Mouse (Mus musculus) liver, embryonic 11.5 days (tissue): ENCODE measurements at regions not wholly inside any gene's neighbourhood (a gene's known extent, or its start where the extent isn't known, plus 50 kb on each side); places are given as distances from the start of the nearest gene placed in this dataset.

Experiments
- ATAC-seq: fragments of 200-750 bp; cut with Nextera tagmentation; replicated peaks from 2 replicates; pipeline ENCODE4 v1.8.0; 2017; ENCODE audit warnings: moderate number of reproducible peaks, mild to moderate bottlenecking, moderate TSS enrichment, moderate library complexity; ENCODE audit not compliant: low FRiP score
- DNase-seq: peaks from one replicate; pipeline ENCODE4 v3.0.0-alpha.2; 2017; ENCODE audit warnings: low spot score
- H3K27ac ChIP-seq: fragments of 300-500 bp; sonication (generic); 2 replicates; pipeline ENCODE4 v1.5.1; 2014; ENCODE audit warnings: mild to moderate bottlenecking, low read depth, low read length, control low read depth
- H3K27me3 ChIP-seq: fragments of 300-500 bp; sonication (generic); replicated peaks from 2 replicates; pipeline ENCODE4 v1.6.1; 2014; ENCODE audit warnings: low read length, mixed read lengths; ENCODE audit not compliant: control insufficient read depth, insufficient read depth
- H3K36me3 ChIP-seq: fragments of 300-500 bp; sonication (generic); 2 replicates; pipeline ENCODE4 v1.6.1; 2014; ENCODE audit warnings: mild to moderate bottlenecking, low read length, moderate library complexity, mixed read lengths; ENCODE audit not compliant: control insufficient read depth, insufficient read depth
- H3K4me1 ChIP-seq: fragments of 300-500 bp; sonication (generic); replicated peaks from 2 replicates; pipeline ENCODE4 v1.6.1; 2014; ENCODE audit warnings: low read length, mixed read lengths; ENCODE audit not compliant: control insufficient read depth, insufficient read depth
- H3K4me2 ChIP-seq: fragments of 300-500 bp; sonication (generic); 2 replicates; pipeline ENCODE4 v1.6.1; 2014; ENCODE audit warnings: mild to moderate bottlenecking, control low read depth, moderate library complexity
- H3K4me3 ChIP-seq: fragments of 300-500 bp; sonication (generic); 2 replicates; pipeline ENCODE4 v1.5.1; 2014; ENCODE audit warnings: low read depth, low read length, control low read depth
- H3K9ac ChIP-seq: fragments of 300-500 bp; sonication (generic); 2 replicates; pipeline ENCODE4 v1.6.1; 2014; ENCODE audit warnings: low read depth, low read length, control low read depth
- H3K9me3 ChIP-seq: fragments of 300-500 bp; sonication (generic); 2 replicates; pipeline ENCODE4 v1.6.1; 2016; ENCODE audit warnings: low read length, inconsistent platforms, mixed read lengths; ENCODE audit not compliant: control insufficient read depth
- WGBS: fragments of 180-500 bp; shearing (Covaris S2); extraction: QIAGEN DNeasy Blood & Tissue Kit; methylation state at CpG from one replicate; pipeline ENCODE4 v1.1.7; 2014; 5-methylcytosine and 5-hydroxymethylcytosine counted together

GRCm38 (mm10) chr1:71910125-71910524 is 257.1 kb upstream of the Fn1 start:
- no peak overlapping the region for H3K4me2 ChIP-seq
- DNase-seq, result no peak

GRCm38 (mm10) chr1:71909508-71910124 is 256.6 kb upstream of the Fn1 start:
- WGBS, result 77% methylated on average over 11 of the region's 11 CpGs
- no peak for DNase-seq
- H3K36me3 ChIP-seq, result no peaks in the 10 kb centered on the region
- H3K4me2 ChIP-seq, result no peak overlapping the region
- H3K27ac ChIP-seq, result no peak overlapping the region
- no peaks in the 10 kb centered on the region for H3K9me3 ChIP-seq
- H3K4me1 ChIP-seq, result no peaks in the 10 kb centered on the region
- ATAC-seq, result no peak
- no peak overlapping the region for H3K9ac ChIP-seq
- H3K4me3 ChIP-seq, result no peak overlapping the region
- H3K27me3 ChIP-seq, result no peaks in the 10 kb centered on the region

More at GRCm38 (mm10) chr1:71910125-71910524, 257.1 kb upstream of the Fn1 start:
- Histone ChIP-seq H3K9ac (no peak overlapping the region), H3K9me3 (no peaks in the 10 kb centered on the region), H3K36me3 (no peaks in the 10 kb centered on the region), H3K4me1 (no peaks in the 10 kb centered on the region), H3K4me3 (no peak overlapping the region), H3K27me3 (no peaks in the 10 kb centered on the region), H3K27ac (no peak overlapping the region)
- ATAC-seq, result no peak
- WGBS, result 79% methylated on average over 1 of the region's 1 CpGs

GRCm38 (mm10) chr1:71904376-71904948 is 251.5 kb upstream of the Fn1 start:
- Histone ChIP-seq H3K4me3 (no peak overlapping the region), H3K9me3 (no peaks in the 10 kb centered on the region), H3K9ac (no peak overlapping the region), H3K36me3 (no peaks in the 10 kb centered on the region), H3K4me2 (no peak overlapping the region), H3K27me3 (no peaks in the 10 kb centered on the region), H3K4me1 (no peaks in the 10 kb centered on the region), H3K27ac (no peak overlapping the region)
- WGBS, result 86% methylated on average over 4 of the region's 4 CpGs
- no peak for DNase-seq
- no peak for ATAC-seq

- Histone ChIP-seq H3K36me3 (no peaks in the 10 kb centered on the region), H3K27ac (no peak overlapping the region), H3K27me3 (no peaks in the 10 kb centered on the region), H3K9me3 (no peaks in the 10 kb centered on the region), H3K4me1 (no peaks in the 10 kb centered on the region; the same call in 1 of the 2 replicates), H3K9ac (no peak overlapping the region), H3K4me3 (no peak overlapping the region), H3K4me2 (no peak overlapping the region)
- no peak for DNase-seq
- no peak for ATAC-seq
- WGBS, result 80% methylated on average over 8 of the region's 9 CpGs
Observed at GRCm38 (mm10) chr1:71900106-71901074, 247.4 kb upstream of the Fn1 start.

GRCm38 (mm10) chr1:71899128-71899527 is 246.1 kb upstream of the Fn1 start:
- H3K4me2 ChIP-seq, result no peak overlapping the region
- DNase-seq (no peak), ATAC-seq (no peak)
- no peaks in the 10 kb centered on the region for H3K36me3 ChIP-seq
- no peaks in the 10 kb centered on the region for H3K9me3 ChIP-seq
- no peak overlapping the region for H3K9ac ChIP-seq
- 63% methylated on average over 8 of the region's 8 CpGs for WGBS
- no peak overlapping the region for H3K27ac ChIP-seq
- H3K27me3 ChIP-seq, result no peaks in the 10 kb centered on the region
- H3K4me1 ChIP-seq, result no peaks in the 10 kb centered on the region; the same call in 1 of the 2 replicates
- H3K4me3 ChIP-seq, result no peak overlapping the region

GRCm38 (mm10) chr1:71898198-71898597 is 245.2 kb upstream of the Fn1 start:
- Histone ChIP-seq H3K36me3 (no peaks in the 10 kb centered on the region), H3K9ac (no peak overlapping the region), H3K4me1 (no peaks in the 10 kb centered on the region; the same call in 1 of the 2 replicates), H3K9me3 (no peaks in the 10 kb centered on the region), H3K4me3 (no peak overlapping the region), H3K27me3 (no peaks in the 10 kb centered on the region), H3K4me2 (no peak overlapping the region), H3K27ac (no peak overlapping the region)
- DNase-seq, result no peak
- no peak for ATAC-seq
- WGBS, result 79% methylated on average over 6 of the region's 6 CpGs

- DNase-seq, result no peak
- WGBS, result 60% methylated on average over 8 of the region's 8 CpGs
- no peak overlapping the region for H3K4me2 ChIP-seq
- no peaks in the 10 kb centered on the region for H3K36me3 ChIP-seq
- no peak overlapping the region for H3K27ac ChIP-seq
- ATAC-seq, result no peak
- no peaks in the 10 kb centered on the region; the same call in 1 of the 2 replicates for H3K4me1 ChIP-seq
- H3K9ac ChIP-seq, result no peak overlapping the region
- H3K4me3 ChIP-seq, result no peak overlapping the region
- no peaks in the 10 kb centered on the region for H3K9me3 ChIP-seq
- no peaks in the 10 kb centered on the region for H3K27me3 ChIP-seq
Observed at GRCm38 (mm10) chr1:71897464-71898051, 244.6 kb upstream of the Fn1 start.

GRCm38 (mm10) chr1:71896141-71896725 is 243.2 kb upstream of the Fn1 start:
- H3K4me3 ChIP-seq, result no peak overlapping the region
- H3K9ac ChIP-seq, result no peak overlapping the region
- no peaks in the 10 kb centered on the region for H3K27me3 ChIP-seq
- DNase-seq (no peak), ATAC-seq (no peak)
- H3K4me1 ChIP-seq, result no peaks in the 10 kb centered on the region; the same call in 1 of the 2 replicates
- H3K4me2 ChIP-seq, result no peak overlapping the region
- 66% methylated on average over 11 of the region's 11 CpGs for WGBS
- no peaks in the 10 kb centered on the region for H3K36me3 ChIP-seq
- no peak overlapping the region for H3K27ac ChIP-seq
- H3K9me3 ChIP-seq, result no peaks in the 10 kb centered on the region
